Mouse (Mus musculus): ENCODE results near the gene Echdc3. TPM values are rescaled to one million over a fixed set of nuclear protein-coding genes. Genes with fewer than 3 reads are reported as not detected.

Echdc3 gene
- total RNA-seq (2021): under 1 TPM; 0.89 to 0.97 TPM

GRCm38 (mm10) chr2:6212724-6213511 lies at the start of gene Echdc3:
TSS of gene Echdc3 (minus strand) at chr2:6213033.
- intact Hi-C loops (cut with DNase I): no loop called here
- peak; percentile 46 to 65 for DNase-seq (ENCODE audit: low spot score in 2 of 2)

GRCm38 (mm10) chr2:6261718-6262117 lies 48.9 kb upstream of the Echdc3 start:
- DNase-seq (ENCODE audit: low spot score in 2 of 2): no peak
- intact Hi-C loops (cut with DNase I): no loop called here

DNA sequence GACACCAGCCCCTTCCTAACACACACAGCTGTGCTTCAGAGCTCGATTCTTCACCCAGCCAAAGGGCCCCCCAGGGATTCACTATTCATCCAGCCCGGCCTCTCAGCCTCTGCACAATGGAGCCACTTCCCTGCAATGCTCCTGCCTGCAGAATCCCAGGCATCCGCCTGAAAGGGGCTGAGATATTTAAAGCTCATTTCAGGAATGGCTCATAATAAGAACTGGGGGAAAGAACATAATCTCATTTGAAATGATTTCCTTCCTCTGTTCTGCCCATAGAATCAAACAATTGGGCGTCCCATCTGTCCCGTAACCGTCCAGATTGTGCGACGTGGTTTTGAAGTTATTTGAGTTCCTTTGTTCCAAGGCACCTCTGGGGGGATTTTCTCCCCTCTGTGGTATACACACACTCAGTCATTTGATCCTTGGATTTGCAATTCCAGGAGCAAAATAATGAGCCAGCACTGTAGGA lies 48.4 kb upstream of the Echdc3 start:
- intact Hi-C loops (cut with DNase I): no loop called here
- no peak for DNase-seq (ENCODE audit: low spot score in 2 of 2)

DNA sequence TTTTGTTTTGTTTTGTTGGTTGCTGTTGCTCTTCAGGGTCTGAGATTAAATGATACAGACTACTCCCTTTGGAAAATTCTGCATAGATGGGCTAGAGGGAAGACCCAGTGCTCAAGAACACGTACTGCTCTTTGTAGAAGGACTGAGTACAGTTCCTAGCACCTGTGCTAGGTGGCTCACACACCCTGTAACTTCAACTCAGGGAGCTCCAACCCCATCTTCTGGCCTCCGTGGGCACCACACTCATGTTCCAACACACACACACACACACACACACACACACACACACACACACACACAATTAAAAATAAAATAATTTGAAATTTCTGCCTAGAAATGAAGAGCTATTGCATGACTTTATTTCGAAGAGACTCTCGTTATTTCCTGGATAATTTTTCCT lies 47.8 kb upstream of the Echdc3 start:
- no peak for DNase-seq (ENCODE audit: low spot score in 2 of 2)
- intact Hi-C loops (cut with DNase I): no loop called here

- no peak for DNase-seq (ENCODE audit: low spot score in 2 of 2)
- intact Hi-C loops (cut with DNase I): no loop called here
Measured at GRCm38 (mm10) chr2:6259182-6259581, 46.3 kb upstream of the Echdc3 start.

GRCm38 (mm10) chr2:6258026-6258425 lies 45.2 kb upstream of the Echdc3 start:
- intact Hi-C loops (cut with DNase I): no loop called here
- no peak for DNase-seq (ENCODE audit: low spot score in 2 of 2)

- peak; percentile 66 to 72 for DNase-seq (ENCODE audit: low spot score in 2 of 2)
- intact Hi-C loops (cut with DNase I): no loop called here
Measured at GRCm38 (mm10) chr2:6257146-6257545, 44.3 kb upstream of the Echdc3 start.

GRCm38 (mm10) chr2:6255989-6256841 lies 43.4 kb upstream of the Echdc3 start:
- peak; percentile 40 to 58 for DNase-seq (ENCODE audit: low spot score in 2 of 2)
- intact Hi-C loops (cut with DNase I): no loop called here

DNA sequence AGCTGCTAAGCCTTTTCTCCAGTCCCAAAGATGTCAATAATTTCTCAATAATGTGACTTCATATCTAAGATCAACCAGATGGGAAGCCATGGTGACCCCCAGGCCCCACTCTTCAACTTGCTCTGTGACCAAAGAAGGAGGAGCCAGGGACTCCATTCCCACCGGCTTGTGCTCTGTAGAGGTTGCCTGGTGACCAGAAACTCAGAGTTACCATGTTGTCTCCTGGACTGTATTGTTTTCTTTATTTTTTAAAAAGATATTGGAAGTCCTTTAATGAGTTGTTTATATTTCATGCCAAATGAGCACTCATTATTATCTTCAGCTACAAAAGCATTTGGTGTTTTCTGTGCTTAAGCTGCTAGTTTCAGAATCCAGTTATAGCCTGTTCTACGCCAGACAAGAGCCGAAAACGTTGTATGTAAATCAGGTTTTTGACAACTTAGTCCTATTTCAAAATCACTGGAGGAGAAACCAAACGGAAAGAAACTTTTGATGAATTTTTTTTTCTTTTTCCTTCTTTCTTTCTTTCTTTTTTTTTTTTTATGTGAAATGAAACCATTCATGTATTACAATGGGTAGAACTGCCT lies 42.7 kb upstream of the Echdc3 start:
- intact Hi-C loops (cut with DNase I): no loop called here
- no peak for DNase-seq (ENCODE audit: low spot score in 2 of 2)

- DNase-seq (ENCODE audit: low spot score in 2 of 2): no peak
- intact Hi-C loops (cut with DNase I): no loop called here
Measured at GRCm38 (mm10) chr2:6252491-6252890, 39.7 kb upstream of the Echdc3 start.

- intact Hi-C loops (cut with DNase I): no loop called here
- no peak for DNase-seq (ENCODE audit: low spot score in 2 of 2)
Measured at GRCm38 (mm10) chr2:6251076-6251496, 38.3 kb upstream of the Echdc3 start.

DNA sequence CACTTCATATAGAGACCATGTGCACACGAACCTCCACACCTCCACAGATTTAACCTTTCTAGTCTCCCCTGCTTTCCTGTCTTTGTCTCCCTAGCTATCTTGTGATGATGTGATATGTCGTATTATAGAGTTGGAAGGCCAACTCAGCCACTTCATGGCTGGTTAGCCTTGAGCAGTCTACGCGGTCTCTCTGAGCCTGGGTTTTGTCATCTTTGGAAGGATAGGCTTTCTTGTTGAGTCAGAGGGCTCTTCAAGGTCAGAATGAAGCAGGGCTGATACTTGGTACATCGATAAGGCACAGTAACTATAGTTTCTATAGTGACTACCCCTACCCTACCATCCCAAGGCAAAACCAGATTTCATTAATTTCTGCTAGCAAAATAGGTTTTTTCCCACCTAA lies 28.6 kb upstream of the Echdc3 start:
- intact Hi-C loops (cut with DNase I): no loop called here
- DNase-seq (ENCODE audit: low spot score in 2 of 2): no peak

DNA sequence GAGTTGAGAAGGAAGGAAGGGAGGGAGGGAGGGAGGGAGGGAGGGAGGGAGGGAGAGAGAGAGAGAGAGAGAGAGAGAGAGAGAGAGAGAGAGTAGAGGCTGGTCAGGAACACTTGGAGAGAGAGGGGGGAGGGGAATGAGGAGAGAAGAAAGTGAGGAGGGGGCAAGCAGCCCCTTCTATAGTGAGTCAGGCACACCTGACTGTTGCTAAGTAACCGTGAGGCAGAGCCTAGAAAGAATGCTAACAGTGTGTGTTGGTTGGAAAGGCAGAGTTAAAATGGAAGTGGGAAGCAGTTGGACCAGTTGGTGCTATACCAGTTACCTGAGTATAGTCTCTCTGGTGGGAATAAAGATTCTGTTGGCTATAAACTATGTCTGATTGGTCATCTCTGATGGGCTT lies 27.2 kb upstream of the Echdc3 start:
- intact Hi-C loops (cut with DNase I): no loop called here

DNA sequence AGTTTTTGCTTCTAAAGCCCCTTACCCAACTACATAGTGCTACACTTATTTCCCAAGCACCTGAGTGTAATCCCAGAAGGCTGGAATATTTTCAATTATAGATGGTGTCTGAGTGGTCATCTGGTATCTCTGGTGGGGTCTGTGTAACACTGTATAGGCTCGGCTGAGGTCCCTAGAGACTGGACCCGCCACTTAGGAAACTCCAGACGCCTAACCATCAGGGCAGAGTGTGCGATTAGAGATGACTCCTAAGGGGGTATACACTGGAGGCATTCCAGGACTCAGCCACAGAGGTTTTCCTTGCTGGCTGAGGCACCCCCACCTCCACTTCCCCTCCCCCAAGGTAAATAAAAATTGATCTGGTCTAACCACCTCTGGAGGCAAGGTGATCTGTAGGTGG lies 26.5 kb upstream of the Echdc3 start:
- intact Hi-C loops (cut with DNase I): no loop called here
- DNase-seq (ENCODE audit: low spot score in 2 of 2): no peak

More for the DNA sequence above, 27.2 kb upstream of the Echdc3 start:
- DNase-seq (ENCODE audit: low spot score in 2 of 2): no peak

GRCm38 (mm10) chr2:6238679-6239078 lies 25.8 kb upstream of the Echdc3 start:
- intact Hi-C loops (cut with DNase I): no loop called here
- no peak for DNase-seq (ENCODE audit: low spot score in 2 of 2)

DNA sequence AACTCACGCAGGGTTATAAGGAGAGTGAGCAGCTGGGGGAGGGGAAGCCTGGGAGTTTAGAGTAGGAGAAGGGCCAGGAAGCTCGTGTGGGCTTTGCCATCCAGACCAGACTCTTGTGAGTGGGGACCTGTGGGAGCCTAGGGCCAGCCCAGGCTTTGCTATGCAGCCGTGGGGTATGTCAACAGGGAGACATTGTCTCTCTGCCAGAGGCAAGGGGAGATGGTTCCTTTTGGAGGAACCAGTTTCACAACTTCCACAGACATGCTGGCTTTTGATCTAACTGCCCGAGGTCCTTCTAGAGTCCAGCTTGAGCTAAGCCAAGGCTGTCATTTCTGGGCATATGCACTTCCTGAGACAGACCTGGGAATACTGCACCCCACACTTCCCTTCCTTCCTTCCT lies 25.4 kb upstream of the Echdc3 start:
- intact Hi-C loops (cut with DNase I): no loop called here
- no peak for DNase-seq (ENCODE audit: low spot score in 2 of 2)

- DNase-seq (ENCODE audit: low spot score in 2 of 2): no peak
- intact Hi-C loops (cut with DNase I): no loop called here
Measured at GRCm38 (mm10) chr2:6233353-6233752, 20.5 kb upstream of the Echdc3 start.

- intact Hi-C loops (cut with DNase I): no loop called here
- DNase-seq (ENCODE audit: low spot score in 2 of 2): no peak
Measured at GRCm38 (mm10) chr2:6232755-6233154, 19.9 kb upstream of the Echdc3 start.

DNA sequence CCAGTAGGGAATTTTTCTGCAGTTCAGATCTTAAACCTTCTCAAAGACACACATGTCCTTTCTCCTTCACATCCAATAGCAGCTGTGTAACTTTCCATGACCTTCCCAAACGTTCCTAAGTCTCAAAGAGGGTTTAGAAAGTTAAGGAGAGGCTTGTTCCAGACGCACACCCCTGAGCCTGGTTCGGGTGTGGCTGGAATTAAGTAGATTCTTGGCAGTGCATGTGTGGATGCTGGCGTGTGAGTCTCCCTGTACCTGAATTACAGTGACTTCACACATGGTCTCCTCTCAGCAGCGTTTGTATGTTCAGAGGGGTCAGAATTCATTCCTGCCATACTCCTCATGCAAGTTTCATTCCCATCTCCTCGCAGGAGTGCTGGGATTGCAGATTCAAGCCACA lies 18.0 kb upstream of the Echdc3 start:
- DNase-seq (ENCODE audit: low spot score in 2 of 2): no peak
- intact Hi-C loops (cut with DNase I): no loop called here

DNA sequence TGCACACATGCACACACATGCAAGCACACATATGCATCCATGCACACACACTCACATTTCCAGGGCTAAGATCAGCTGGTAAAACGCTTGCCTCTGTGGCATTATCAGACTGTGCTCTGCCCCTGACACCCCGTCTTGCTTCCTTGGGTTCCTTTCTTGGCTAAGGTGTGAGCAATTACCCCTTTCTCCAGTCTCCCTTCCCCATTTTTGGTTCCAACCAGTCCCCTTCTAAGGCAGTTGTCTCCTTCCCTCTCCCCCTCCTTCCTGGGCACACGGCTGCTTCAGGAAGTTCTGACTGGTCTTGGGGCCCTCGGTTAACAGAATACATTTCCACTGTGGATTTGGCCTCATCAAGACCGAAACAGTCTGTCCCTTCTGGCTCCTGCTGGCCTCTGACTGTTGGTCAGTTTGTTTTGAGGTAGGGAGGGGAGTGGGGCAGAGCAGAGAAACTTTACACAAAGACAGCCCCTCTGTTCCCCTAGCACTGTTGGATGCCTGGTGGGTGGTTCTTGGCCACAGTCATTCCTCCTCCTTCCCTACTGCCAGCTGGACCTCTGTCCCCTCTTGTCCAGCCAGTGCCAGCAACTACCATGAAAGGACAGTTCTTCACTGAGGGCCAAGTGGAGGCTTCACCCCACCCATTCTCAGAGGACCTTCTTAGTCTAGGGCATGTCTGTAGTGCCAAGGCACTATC lies 16.9 kb upstream of the Echdc3 start:
- no peak for DNase-seq (ENCODE audit: low spot score in 2 of 2)
- intact Hi-C loops (cut with DNase I): no loop called here

All from left cerebral cortex, postnatal 36 days (tissue).